Mouse (Mus musculus): ENCODE measurements around the gene Adra1d.

GRCm38 (mm10) chr2:131529898-131530622, 32.0 kb downstream of the Adra1d start:
- peak; percentile 93 for TF ChIP-seq CTCF (conservative IDR thresholded peaks at IDR 0.05; ENCODE audit: low read length)
- no peak for TF ChIP-seq NANOG (IDR thresholded peaks at IDR 0.05; ENCODE audit: borderline replicate concordance, low read length)
- no peak for TF ChIP-seq POU5F1 (IDR thresholded peaks at IDR 0.05; ENCODE audit: borderline replicate concordance, low read length)
